Mouse (Mus musculus): ENCODE results near the gene Gm21095. TPM values are rescaled to one million over a fixed set of nuclear protein-coding genes. Genes with fewer than 3 reads are reported as not detected.
"Not testable (repeated sequence)": the region's sequence is repeated elsewhere in the genome, so short reads cannot be mapped to it uniquely, and the experiment has no call there.

Gm21095 gene
- total RNA-seq (2021), result not detected
- long read RNA-seq, experiment 1, result 0 reads
- long read RNA-seq, experiment 2, result 0 reads

DNA sequence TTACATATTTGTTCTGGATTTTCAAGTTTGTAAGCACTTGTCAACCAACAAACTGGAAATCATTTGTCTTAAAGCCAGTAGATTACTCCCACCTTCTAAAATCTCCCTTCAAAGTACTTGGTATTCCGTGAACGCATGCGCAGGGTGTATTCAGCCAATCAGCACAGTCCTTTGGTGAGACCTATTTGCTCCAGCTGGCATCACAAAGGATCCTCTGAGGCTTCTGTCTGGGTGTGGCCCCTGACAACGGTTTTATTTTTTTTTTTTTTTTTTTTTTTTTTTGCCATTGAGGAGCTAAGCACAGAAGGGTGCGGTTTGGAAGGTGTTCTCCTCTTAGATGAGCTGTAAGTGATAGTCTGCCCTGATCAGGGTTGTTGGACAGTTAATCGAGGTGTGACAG, at the start of gene Gm21095:
Gm21095 (plus strand) TSS at position 301 of the 400 bp plus-strand sequence.
- not testable (repeated sequence) for DNase-seq (ENCODE audit: low spot score in 2 of 2)
